Mouse (Mus musculus) intestine, postnatal 0 days (tissue): ENCODE data around the gene Dock8. TPM values are rescaled to one million over a fixed set of nuclear protein-coding genes. Genes with fewer than 3 reads are reported as not detected.

ENCODE experiments used
- ATAC-seq: fragments of 200-750 bp; cut with Nextera tagmentation; 2 replicates; pipeline ENCODE4 v1.8.0; 2017; ENCODE audit warnings: mild to moderate bottlenecking, moderate TSS enrichment, moderate library complexity
- H3K27ac ChIP-seq: fragments of 300-500 bp; sonication (generic); 2 replicates; pipeline ENCODE4 v1.5.1; 2014; ENCODE audit warnings: mild to moderate bottlenecking, low read depth, low read length, moderate library complexity
- H3K27me3 ChIP-seq: fragments of 300-500 bp; sonication (generic); replicated peaks from 2 replicates; pipeline ENCODE4 v1.6.1; 2014; ENCODE audit warnings: low read length, mixed read lengths; ENCODE audit not compliant: control insufficient read depth, insufficient read depth
- H3K36me3 ChIP-seq: fragments of 300-500 bp; sonication (generic); 2 replicates; pipeline ENCODE4 v1.6.1; 2014; ENCODE audit warnings: mild to moderate bottlenecking, moderate library complexity; ENCODE audit not compliant: control insufficient read depth, insufficient read depth
- H3K4me1 ChIP-seq: fragments of 300-500 bp; sonication (generic); replicated peaks from 2 replicates; pipeline ENCODE4 v1.6.1; 2014; ENCODE audit warnings: antibody characterized with exemption, low read length, mixed read lengths; ENCODE audit not compliant: control insufficient read depth, insufficient read depth
- H3K4me2 ChIP-seq: fragments of 300-500 bp; sonication (generic); replicated peaks from 2 replicates; pipeline ENCODE4 v1.6.1; 2014; ENCODE audit warnings: low read depth, mild to moderate bottlenecking, moderate library complexity
- H3K4me3 ChIP-seq: fragments of 300-500 bp; sonication (generic); 2 replicates; pipeline ENCODE4 v1.5.1; 2014; ENCODE audit warnings: low read depth, low read length
- H3K9ac ChIP-seq: fragments of 300-500 bp; sonication (generic); 2 replicates; pipeline ENCODE4 v1.6.1; 2014; ENCODE audit warnings: mild to moderate bottlenecking, low read depth, low read length
- H3K9me3 ChIP-seq: fragments of 300-500 bp; sonication (generic); 2 replicates; pipeline ENCODE4 v1.6.1; 2016; ENCODE audit warnings: mixed run types; ENCODE audit not compliant: control insufficient read depth
- CTCF ChIP-seq: sonication (generic); IDR thresholded peaks from 2 replicates; pipeline ENCODE4 v1.5.1; 2016; ENCODE audit warnings: low read depth, mild to moderate bottlenecking, control low read depth, antibody characterized with exemption, moderate library complexity
- WGBS: fragments of 180-500 bp; shearing (Covaris S2); extraction: QIAGEN DNeasy Blood & Tissue Kit; methylation state at CpG from one replicate; pipeline ENCODE4 v1.1.7; 2014; 5-methylcytosine and 5-hydroxymethylcytosine counted together
- polyA plus RNA-seq: library from polyadenylated mRNA; unstranded; fragments of >200 nt; fragmentation: Nextera tagmentation; extraction: Ambion mirVana; gene quantifications from 2 replicates; pipeline ENCODE4 v1.2.1, GENCODE M21; 2015

The Dock8 gene
- polyA plus RNA-seq, 1 experiment from 2014 or later: 7.5 TPM

DNA sequence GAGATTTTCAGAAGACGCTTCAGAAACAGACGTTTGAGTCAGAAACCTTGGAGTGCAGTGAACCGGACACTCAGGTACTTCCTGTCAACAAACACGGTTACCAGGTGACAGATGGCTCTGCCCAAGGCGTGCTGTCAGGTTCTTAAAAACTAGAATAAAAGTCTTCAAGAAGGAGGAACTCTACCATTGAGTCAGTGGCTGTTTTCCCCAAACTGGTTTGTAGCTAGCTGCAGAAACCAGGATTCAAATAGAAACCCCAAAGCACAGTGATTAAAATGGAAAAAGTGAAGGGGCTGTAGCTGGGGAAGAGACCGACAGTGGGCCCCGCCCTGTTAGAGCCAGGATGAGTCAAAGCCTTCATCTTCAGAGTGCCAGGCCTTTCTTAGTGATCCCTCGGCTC is 78.8 kb downstream of the Dock8 start:
- TF ChIP-seq CTCF: no peak
- Histone ChIP-seq H3K4me1 (no peaks in the 10 kb centered on the region), H3K36me3 (no peaks in the 10 kb centered on the region), H3K4me2 (no peak overlapping the region), H3K9ac (no peak overlapping the region), H3K27me3 (no peaks in the 10 kb centered on the region), H3K9me3 (no peaks in the 10 kb centered on the region), H3K27ac (no peak overlapping the region), H3K4me3 (no peak overlapping the region)
- 62% methylated on average over 8 of the region's 8 CpGs for WGBS
- ATAC-seq: no peak

DNA sequence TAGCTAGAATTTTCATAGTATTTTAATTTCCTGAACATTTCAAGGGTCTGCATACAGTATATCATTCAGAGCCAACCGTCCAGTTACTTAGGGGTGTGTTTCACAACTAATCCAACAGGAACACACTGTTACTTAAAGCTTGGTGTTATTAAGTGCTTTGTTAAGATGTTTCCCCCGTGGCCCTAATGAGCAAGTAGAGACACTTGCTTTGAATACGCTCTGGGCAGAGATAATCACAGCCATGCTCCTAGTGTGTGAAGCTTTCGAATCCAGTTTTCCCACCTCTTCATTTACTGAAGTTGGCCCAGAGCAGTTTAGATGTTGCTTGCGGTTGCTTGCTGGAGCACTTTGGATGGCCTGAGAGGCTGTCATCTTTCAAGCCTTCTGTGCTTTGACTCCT is 80.8 kb downstream of the Dock8 start:
- H3K9ac ChIP-seq: no peak overlapping the region
- H3K9me3 ChIP-seq: no peaks in the 10 kb centered on the region
- H3K4me3 ChIP-seq: no peak overlapping the region
- H3K27ac ChIP-seq: no peak overlapping the region
- no peaks in the 10 kb centered on the region for H3K27me3 ChIP-seq
- no peak overlapping the region for H3K4me2 ChIP-seq
- 84% methylated on average over 5 of the region's 5 CpGs for WGBS
- no peak for TF ChIP-seq CTCF
- no peak for ATAC-seq
- H3K36me3 ChIP-seq: no peaks in the 10 kb centered on the region
- no peaks in the 10 kb centered on the region for H3K4me1 ChIP-seq

DNA sequence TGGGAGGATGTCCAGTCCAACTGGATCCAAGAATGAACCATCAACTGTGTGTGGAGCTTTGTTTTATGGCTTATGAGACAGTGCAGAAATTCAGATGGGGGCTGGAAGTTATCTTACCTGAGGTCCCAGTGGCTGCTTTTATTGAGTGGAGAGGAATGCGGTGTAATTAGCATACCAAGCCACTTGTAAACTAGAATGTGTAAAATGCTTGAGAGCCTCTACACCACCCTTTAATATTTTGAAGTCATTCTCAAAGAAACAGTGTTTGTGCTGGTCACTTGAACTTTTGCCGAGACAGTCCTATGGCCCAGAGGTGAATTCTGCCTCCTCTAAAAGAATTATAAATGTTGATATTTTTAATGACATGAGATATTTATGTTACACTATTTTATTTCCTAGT is 83.5 kb downstream of the Dock8 start:
- no peak for ATAC-seq
- no peaks in the 10 kb centered on the region for H3K36me3 ChIP-seq
- no peaks in the 10 kb centered on the region for H3K4me1 ChIP-seq
- no peak overlapping the region for H3K4me2 ChIP-seq
- 73% methylated on average over 2 of the region's 2 CpGs for WGBS
- no peaks in the 10 kb centered on the region for H3K9me3 ChIP-seq
- H3K4me3 ChIP-seq: no peak overlapping the region
- no peak overlapping the region for H3K27ac ChIP-seq
- no peaks in the 10 kb centered on the region for H3K27me3 ChIP-seq
- no peak overlapping the region for H3K9ac ChIP-seq
- no peak for TF ChIP-seq CTCF

DNA sequence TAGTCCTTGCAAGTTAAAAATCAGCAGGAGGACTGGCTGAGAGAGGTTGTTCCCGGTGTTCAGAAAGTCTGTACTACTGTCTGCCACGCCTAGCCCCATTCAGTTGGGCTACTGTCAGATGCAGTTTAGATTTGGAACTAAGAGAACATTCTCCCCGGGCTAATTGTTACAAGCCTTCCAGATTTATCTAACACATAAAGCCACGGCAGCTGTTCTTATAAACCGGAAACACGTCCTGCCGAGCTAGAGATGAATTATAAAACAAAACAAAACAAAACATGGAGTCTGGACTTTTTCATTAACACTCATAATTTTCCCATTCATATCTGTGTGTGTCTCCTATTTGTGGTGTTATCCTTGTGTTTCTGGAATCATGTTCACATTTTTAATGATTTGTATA is 87.8 kb downstream of the Dock8 start:
- no peaks in the 10 kb centered on the region for H3K9me3 ChIP-seq

DNA sequence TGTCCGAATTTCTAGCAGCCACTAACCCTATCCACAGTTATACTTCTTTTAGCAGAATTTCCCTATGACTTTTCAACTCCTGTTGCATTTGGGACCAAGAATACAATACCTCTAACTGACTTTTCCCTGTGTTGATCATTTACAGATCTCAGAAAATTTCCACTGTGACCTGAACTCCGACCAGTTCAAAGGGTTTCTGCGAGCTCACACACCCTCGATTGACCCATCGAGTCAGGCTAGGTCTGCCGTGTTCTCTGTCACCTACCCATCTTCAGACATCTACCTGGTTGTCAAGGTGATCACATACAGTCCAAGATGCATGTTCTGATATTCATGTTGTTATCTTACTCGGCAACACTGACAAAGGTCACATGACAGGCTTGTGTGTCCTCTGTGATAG is 90.4 kb downstream of the Dock8 start:
- Histone ChIP-seq H3K36me3 (no peaks in the 10 kb centered on the region; the same call in 1 of the 2 replicates), H3K9me3 (no peaks in the 10 kb centered on the region), H3K27ac (no peak overlapping the region), H3K9ac (no peak overlapping the region), H3K27me3 (no peaks in the 10 kb centered on the region), H3K4me3 (no peak overlapping the region), H3K4me1 (no peaks in the 10 kb centered on the region), H3K4me2 (no peak overlapping the region)
- 74% methylated on average over 7 of the region's 7 CpGs for WGBS
- TF ChIP-seq CTCF: no peak
- ATAC-seq: no peak

More for the DNA sequence above, 87.8 kb downstream of the Dock8 start:
- Histone ChIP-seq H3K4me3 (no peak overlapping the region), H3K4me1 (no peaks in the 10 kb centered on the region), H3K27ac (no peak overlapping the region), H3K36me3 (no peaks in the 10 kb centered on the region; the same call in 1 of the 2 replicates), H3K4me2 (no peak overlapping the region), H3K9ac (no peak overlapping the region), H3K27me3 (no peaks in the 10 kb centered on the region)
- 62% methylated on average over 7 of the region's 7 CpGs for WGBS
- TF ChIP-seq CTCF: no peak
- ATAC-seq: no peak

DNA sequence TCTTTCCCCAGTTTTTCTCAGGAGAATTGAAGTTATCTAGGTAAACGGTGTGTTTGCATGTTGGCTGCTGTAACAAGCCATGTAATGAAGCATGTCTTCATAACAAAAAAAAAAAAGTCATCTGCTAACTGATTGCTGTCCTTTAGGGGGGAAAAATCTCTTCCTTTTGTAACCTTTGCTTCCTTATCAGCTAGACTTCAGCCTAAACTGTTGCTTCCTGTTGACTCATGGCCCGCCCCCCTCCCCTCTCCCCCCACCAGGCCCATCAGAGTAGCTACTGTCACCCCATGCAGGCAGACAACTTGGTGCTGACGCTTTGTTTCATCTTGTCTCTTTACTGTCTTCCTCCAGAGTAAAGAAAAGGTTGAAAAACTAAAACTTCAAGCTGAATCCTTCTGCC is 95.8 kb downstream of the Dock8 start:
- TF ChIP-seq CTCF: no peak

DNA sequence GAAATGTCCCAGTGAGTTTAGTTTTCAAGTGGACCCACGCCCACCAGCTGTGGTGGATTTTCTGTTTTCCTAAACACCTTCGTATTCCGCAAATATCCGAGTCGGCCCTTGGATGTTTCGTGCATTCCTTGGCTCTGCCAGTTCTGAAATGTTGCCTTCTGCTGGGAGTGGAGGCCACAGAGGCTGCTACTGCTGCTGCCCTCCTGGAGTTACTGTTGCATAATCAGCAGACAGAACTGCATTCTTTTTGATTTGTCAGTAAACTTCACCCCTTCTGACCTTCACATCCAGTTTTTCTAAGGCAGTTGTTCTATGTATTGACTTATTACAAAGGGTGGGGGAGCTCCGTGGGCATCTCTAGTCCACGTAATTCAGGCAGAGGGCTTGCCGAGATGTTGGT is 97.0 kb downstream of the Dock8 start:
- H3K9ac ChIP-seq: no peak overlapping the region
- no peak overlapping the region for H3K4me2 ChIP-seq
- no peak for TF ChIP-seq CTCF
- H3K4me1 ChIP-seq: no peaks in the 10 kb centered on the region
- H3K27me3 ChIP-seq: no peaks in the 10 kb centered on the region
- WGBS: 84% methylated on average over 9 of the region's 9 CpGs
- H3K9me3 ChIP-seq: no peaks in the 10 kb centered on the region
- no peaks in the 10 kb centered on the region; the same call in 1 of the 2 replicates for H3K36me3 ChIP-seq
- no peak overlapping the region for H3K27ac ChIP-seq
- ATAC-seq: no peak
- H3K4me3 ChIP-seq: no peak overlapping the region

More for the DNA sequence above, 95.8 kb downstream of the Dock8 start:
- 24% methylated on average over 3 of the region's 3 CpGs for WGBS
- ATAC-seq: no peak
- no peak overlapping the region for H3K4me3 ChIP-seq
- no peaks in the 10 kb centered on the region for H3K4me1 ChIP-seq
- H3K4me2 ChIP-seq: no peak overlapping the region
- no peaks in the 10 kb centered on the region for H3K27me3 ChIP-seq
- H3K9me3 ChIP-seq: no peaks in the 10 kb centered on the region
- no peak overlapping the region for H3K9ac ChIP-seq
- H3K27ac ChIP-seq: no peak overlapping the region
- no peaks in the 10 kb centered on the region; the same call in 1 of the 2 replicates for H3K36me3 ChIP-seq
